Mouse (Mus musculus) MEL (cell line): ENCODE data around the gene Zfand3. TPM values are rescaled to one million over a fixed set of nuclear protein-coding genes. Genes with fewer than 3 reads are reported as not detected.
A peak's percentile ranks its signal among the peaks of the same experiment; 100 is the strongest.

Experiments
- DNase-seq: peaks from one replicate; pipeline ENCODE4 v3.0.0; 2011; ENCODE audit warnings: low read depth, low spot score
- H3K27ac ChIP-seq: 2 replicates; pipeline ENCODE4 v1.5.1; 2012; ENCODE audit warnings: low read depth, mild to moderate bottlenecking, control low read depth, low read length, moderate library complexity; ENCODE audit not compliant: control insufficient read depth
- H3K27me3 ChIP-seq, 2 experiments: fragments of 150-350 bp in 1 of 2; sonication (generic) in 1 of 2; 2 replicates each; pipeline ENCODE4 v1.6.1; 2012; ENCODE audit warnings: low read length in 2 of 2, mild to moderate bottlenecking in 2 of 2, improper control_type of control experiment in 1 of 2, moderate library complexity in 1 of 2; ENCODE audit not compliant: insufficient read depth in 2 of 2, control insufficient read depth in 1 of 2
- H3K36me3 ChIP-seq, 2 experiments: 2 replicates each; pipeline ENCODE4 v1.6.1; 2012 to 2014; ENCODE audit warnings: low read length in 2 of 2, improper control_type of control experiment in 1 of 2, inconsistent platforms in 1 of 2, mild to moderate bottlenecking in 1 of 2; ENCODE audit not compliant: insufficient read depth in 2 of 2, control insufficient read depth in 1 of 2
- H3K4me1 ChIP-seq, 2 experiments: fragments of 150-350 bp in 1 of 2; sonication (generic) in 1 of 2; 2 replicates each; pipeline ENCODE4 v1.6.1; 2012; ENCODE audit warnings: low read length in 2 of 2, improper control_type of control experiment in 1 of 2, mild to moderate bottlenecking in 1 of 2; ENCODE audit not compliant: insufficient read depth in 2 of 2, control insufficient read depth in 1 of 2
- H3K4me3 ChIP-seq, 2 experiments: fragments of 150-350 bp in 1 of 2; sonication (generic) in 1 of 2; 2 replicates each; pipeline ENCODE4 v1.5.1; 2012; ENCODE audit warnings: low read depth in 2 of 2, low read length in 2 of 2, mild to moderate bottlenecking in 2 of 2, moderate library complexity in 2 of 2, control low read depth in 1 of 2, improper control_type of control experiment in 1 of 2; ENCODE audit not compliant: control insufficient read depth in 1 of 2, insufficient read depth in 1 of 2
- H3K79me2 ChIP-seq: 2 replicates; pipeline ENCODE4 v1.6.1; 2012; ENCODE audit warnings: mild to moderate bottlenecking, low read length, moderate library complexity; ENCODE audit not compliant: control insufficient read depth, poor library complexity, insufficient read depth
- H3K9ac ChIP-seq: 2 replicates; pipeline ENCODE4 v1.6.1; 2012; ENCODE audit warnings: low read depth, mild to moderate bottlenecking, control low read depth, low read length, moderate library complexity; ENCODE audit not compliant: control insufficient read depth, poor library complexity, severe bottlenecking
- H3K9me3 ChIP-seq: fragments of 150-350 bp; sonication (generic); replicated peaks from 2 replicates; pipeline ENCODE4 v1.6.1; 2012; ENCODE audit warnings: mild to moderate bottlenecking, low read length, improper control_type of control experiment, moderate library complexity; ENCODE audit not compliant: insufficient read depth
- BHLHE40 ChIP-seq: IDR thresholded peaks from 2 replicates; pipeline ENCODE4 v1.6.1; 2012; ENCODE audit warnings: low read depth, mild to moderate bottlenecking, inconsistent platforms, low read length, improper control_type of control experiment, borderline replicate concordance
- CHD1 ChIP-seq: IDR thresholded peaks from 2 replicates; pipeline ENCODE4 v1.6.1; 2012; ENCODE audit warnings: low read depth, mild to moderate bottlenecking, inconsistent platforms, low read length, improper control_type of control experiment
- CHD2 ChIP-seq: IDR thresholded peaks from 2 replicates; pipeline ENCODE4 v1.6.1; 2011; ENCODE audit warnings: low read length, improper control_type of control experiment
- CTCF ChIP-seq, 3 experiments: IDR thresholded peaks in 2 of 3; conservative IDR thresholded peaks in 1 of 3; 2 replicates each; pipeline ENCODE4 v1.5.1; 2011 to 2012; ENCODE audit warnings: low read length in 3 of 3, low read depth in 2 of 3, mild to moderate bottlenecking in 2 of 3, improper control_type of control experiment in 1 of 3, inconsistent platforms in 1 of 3, mixed read lengths in 1 of 3, moderate library complexity in 1 of 3; ENCODE audit not compliant: control insufficient read depth in 1 of 3, insufficient read depth in 1 of 3, poor library complexity in 1 of 3, severe bottlenecking in 1 of 3
- E2F4 ChIP-seq: IDR thresholded peaks from 2 replicates; pipeline ENCODE4 v1.6.1; 2011; ENCODE audit warnings: low read depth, low read length, improper control_type of control experiment, borderline replicate concordance
- ETS1 ChIP-seq: IDR thresholded peaks from 2 replicates; pipeline ENCODE4 v1.6.1; 2012; ENCODE audit warnings: low read depth, mild to moderate bottlenecking, inconsistent platforms, low read length, improper control_type of control experiment, moderate library complexity
- GABPA ChIP-seq: IDR thresholded peaks from 2 replicates; pipeline ENCODE4 v1.6.1; 2012; ENCODE audit warnings: low read depth, mild to moderate bottlenecking, inconsistent platforms, low read length, improper control_type of control experiment, moderate library complexity
- GATA1 ChIP-seq: IDR thresholded peaks from 2 replicates; pipeline ENCODE4 v1.6.1; 2011; ENCODE audit warnings: low read depth, low read length, improper control_type of control experiment
- HCFC1 ChIP-seq: IDR thresholded peaks from 2 replicates; pipeline ENCODE4 v1.6.1; 2012; ENCODE audit warnings: low read depth, mild to moderate bottlenecking, inconsistent platforms, low read length, improper control_type of control experiment, moderate library complexity
- KAT2A ChIP-seq: conservative IDR thresholded peaks from 2 replicates; pipeline ENCODE4 v1.6.1; 2012; ENCODE audit warnings: low read depth, low read length, improper control_type of control experiment, inconsistent platforms
- MAX ChIP-seq: IDR thresholded peaks from 2 replicates; pipeline ENCODE4 v1.6.1; 2011; ENCODE audit warnings: low read length, improper control_type of control experiment
- MAZ ChIP-seq: IDR thresholded peaks from 2 replicates; pipeline ENCODE4 v1.6.1; 2012; ENCODE audit warnings: low read depth, mild to moderate bottlenecking, inconsistent platforms, low read length, improper control_type of control experiment
- MEF2A ChIP-seq: IDR thresholded peaks from 2 replicates; pipeline ENCODE4 v1.6.1; 2014; ENCODE audit warnings: low read depth, mild to moderate bottlenecking, inconsistent platforms, low read length, improper control_type of control experiment; ENCODE audit not compliant: poor library complexity, insufficient replicate concordance, severe bottlenecking; ENCODE audit errors: extremely low read depth
- MXI1 ChIP-seq: IDR thresholded peaks from 2 replicates; pipeline ENCODE4 v1.6.1; 2011; ENCODE audit warnings: mild to moderate bottlenecking, low read depth, low read length, improper control_type of control experiment
- MYB ChIP-seq: IDR thresholded peaks from 2 replicates; pipeline ENCODE4 v1.6.1; 2011; ENCODE audit warnings: mild to moderate bottlenecking, low read depth, low read length, improper control_type of control experiment
- MYC ChIP-seq: IDR thresholded peaks from 2 replicates; pipeline ENCODE4 v1.6.1; 2011; ENCODE audit warnings: low read depth, mild to moderate bottlenecking, low read length, improper control_type of control experiment, moderate library complexity
- NELFE ChIP-seq: IDR thresholded peaks from 2 replicates; pipeline ENCODE4 v1.6.1; 2011; ENCODE audit warnings: low read depth, low read length, improper control_type of control experiment
- RAD21 ChIP-seq: IDR thresholded peaks from 2 replicates; pipeline ENCODE4 v1.6.1; 2011; ENCODE audit warnings: mild to moderate bottlenecking, low read depth, low read length, improper control_type of control experiment
- RCOR1 ChIP-seq: IDR thresholded peaks from 2 replicates; pipeline ENCODE4 v1.6.1; 2012; ENCODE audit warnings: low read depth, mild to moderate bottlenecking, inconsistent platforms, low read length, improper control_type of control experiment
- SIN3A ChIP-seq: IDR thresholded peaks from 2 replicates; pipeline ENCODE4 v1.6.1; 2012; ENCODE audit warnings: low read length, improper control_type of control experiment, inconsistent platforms
- SMC3 ChIP-seq: IDR thresholded peaks from 2 replicates; pipeline ENCODE4 v1.6.1; 2011; ENCODE audit warnings: low read depth, low read length, improper control_type of control experiment
- TAL1 ChIP-seq: IDR thresholded peaks from 2 replicates; pipeline ENCODE4 v1.6.1; 2012; ENCODE audit warnings: mild to moderate bottlenecking, inconsistent platforms, low read length, moderate library complexity, mixed read lengths
- TCF12 ChIP-seq: IDR thresholded peaks from 2 replicates; pipeline ENCODE4 v1.6.1; 2014; ENCODE audit warnings: low read depth, mild to moderate bottlenecking, inconsistent platforms, low read length, improper control_type of control experiment, moderate library complexity
- UBTF ChIP-seq: IDR thresholded peaks from 2 replicates; pipeline ENCODE4 v1.6.1; 2012; ENCODE audit warnings: low read depth, mild to moderate bottlenecking, inconsistent platforms, low read length, improper control_type of control experiment, moderate library complexity, borderline replicate concordance; ENCODE audit not compliant: insufficient read depth
- USF1 ChIP-seq: IDR thresholded peaks from 2 replicates; pipeline ENCODE4 v1.6.1; 2014; ENCODE audit warnings: low read depth, mild to moderate bottlenecking, inconsistent platforms, low read length, improper control_type of control experiment, moderate library complexity
- USF2 ChIP-seq, 2 experiments: IDR thresholded peaks; 2 replicates each; pipeline ENCODE4 v1.6.1; 2011 to 2012; ENCODE audit warnings: improper control_type of control experiment in 2 of 2, low read length in 2 of 2, borderline replicate concordance in 1 of 2, inconsistent platforms in 1 of 2, low read depth in 1 of 2, mild to moderate bottlenecking in 1 of 2; ENCODE audit not compliant: insufficient read depth in 1 of 2
- ZC3H11A ChIP-seq: IDR thresholded peaks from 2 replicates; pipeline ENCODE4 v1.6.1; 2012; ENCODE audit warnings: low read depth, mild to moderate bottlenecking, inconsistent platforms, low read length, improper control_type of control experiment
- ZKSCAN1 ChIP-seq: IDR thresholded peaks from 2 replicates; pipeline ENCODE4 v1.6.1; 2012; ENCODE audit warnings: low read depth, mild to moderate bottlenecking, inconsistent platforms, low read length, improper control_type of control experiment, moderate library complexity
- ZNF384 ChIP-seq: IDR thresholded peaks from 2 replicates; pipeline ENCODE4 v1.6.1; 2012; ENCODE audit warnings: low read depth, mild to moderate bottlenecking, inconsistent platforms, low read length, improper control_type of control experiment
- polyA plus RNA-seq, 2 experiments: library from polyadenylated mRNA; stranded (reverse) in 1 of 2; unstranded in 1 of 2; fragments of >175 nt in 1 of 2; fragments of >200 nt in 1 of 2; gene quantifications; 2 replicates each; pipeline versions ENCODE4 v1.2.1 to v1.2.4; 2012; ENCODE audit warnings: low replicate concordance in 2 of 2, low read depth in 1 of 2; ENCODE audit not compliant: insufficient read length in 2 of 2, insufficient read depth in 1 of 2, missing spikeins in 1 of 2
- total RNA-seq: library from RNA; depleted of rRNA; stranded (reverse); fragments of 300-350 nt; gene quantifications from 2 replicates; pipeline ENCODE4 v1.2.3, GENCODE M21; 2012

Zfand3 gene
- total and polyA plus RNA-seq, 3 experiments, result 28.3 to 48.8 TPM; not detected in 1

- H3K27me3 ChIP-seq, result no peaks in the 10 kb centered on the region
- H3K9me3 ChIP-seq, result no peaks in the 10 kb centered on the region
- H3K4me3 ChIP-seq, result no peak overlapping the region
- peaks cover 3 to 45% of the 10 kb centered on the region in 2 experiments for H3K36me3 ChIP-seq
- TF ChIP-seq RCOR1 (no peak), CHD2 (no peak), RAD21 (peak; percentile 38), ZKSCAN1 (no peak), CTCF (IDR thresholded peaks at IDR 0.05 in 2 of 3, conservative IDR thresholded peaks at IDR 0.05 in 1 of 3; ENCODE audit: control insufficient read depth in 1 of 3, insufficient read depth in 1 of 3, low read depth in 2 of 3, low read length in 3 of 3, poor library complexity in 1 of 3, severe bottlenecking in 1 of 3) (peak; percentile 73 to 77 (median 76)), HCFC1 (0 out of 2 replicates have a peak, but pooled peaks have one; percentile 24), SMC3 (peak; percentile 56), MYC (0 out of 2 replicates have a peak, but pooled peaks have one; percentile 31), ZC3H11A (no peak), ZNF384 (peak; percentile 33; the same call in 1 of the 2 replicates)
- TF ChIP-seq, all 39 proteins: peak for 6
- H3K79me2 ChIP-seq, result peaks cover 22% of the 10 kb centered on the region
- H3K9ac ChIP-seq, result no peak overlapping the region
- peaks cover 26 to 29% of the 10 kb centered on the region in 2 experiments for H3K4me1 ChIP-seq
- peak; percentile 69 for DNase-seq
- H3K27ac ChIP-seq, result no peak overlapping the region
Observed at GRCm38 (mm10) chr17:30024651-30025050, 20.1 kb downstream of the Zfand3 start.

DNA sequence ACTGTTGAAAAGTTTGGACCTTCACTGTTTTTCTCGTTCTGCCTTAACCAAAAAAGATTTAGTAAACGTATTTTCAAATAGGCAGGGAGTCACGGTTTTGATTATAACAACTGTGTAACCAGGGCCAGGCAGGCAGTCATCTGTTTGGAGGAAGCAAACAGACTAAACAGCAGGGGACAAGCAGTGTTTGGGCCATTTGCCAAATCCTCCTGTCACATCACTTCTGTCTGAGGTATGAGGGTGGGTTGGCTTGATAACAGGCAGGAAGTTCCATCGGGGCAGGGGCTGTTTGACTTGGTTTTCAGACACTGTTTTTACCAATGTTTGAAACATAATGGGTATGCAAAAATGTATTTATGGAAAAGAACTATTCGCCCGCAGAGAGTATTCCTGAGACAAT is 22.1 kb downstream of the Zfand3 start:
- DNase-seq, result peak; percentile 88
- Histone ChIP-seq H3K9ac (no peak overlapping the region), H3K27me3 (no peaks in the 10 kb centered on the region), H3K9me3 (no peaks in the 10 kb centered on the region), H3K27ac (peak overlapping the region; percentile 73), H3K79me2 (peaks cover 26% of the 10 kb centered on the region), H3K4me3 (peak overlapping the region in 1 of 2 experiments; percentile 10; a peak in 1 of 4 replicates), H3K36me3 (peaks cover 3 to 52% of the 10 kb centered on the region in 2 experiments; a peak in 3 of 4 replicates), H3K4me1 (peaks cover 29 to 36% of the 10 kb centered on the region in 2 experiments)
- no peak for TF ChIP-seq USF2 (IDR thresholded peaks at IDR 0.05; ENCODE audit: borderline replicate concordance in 1 of 2, insufficient read depth in 1 of 2, low read depth in 1 of 2, low read length in 2 of 2)
- no peak for TF ChIP-seq ZNF384
- no peak for TF ChIP-seq NELFE
- TF ChIP-seq USF1, result no peak
- TF ChIP-seq E2F4, result no peak
- peak; percentile 49; the same call in 1 of the 2 replicates for TF ChIP-seq MXI1
- 0 out of 2 replicates have a peak, but pooled peaks have one; percentile 34 for TF ChIP-seq MYB
- TF ChIP-seq MAX, result peak; percentile 42; the same call in 1 of the 2 replicates
- TF ChIP-seq CTCF (IDR thresholded peaks at IDR 0.05 in 2 of 3, conservative IDR thresholded peaks at IDR 0.05 in 1 of 3; ENCODE audit: control insufficient read depth in 1 of 3, insufficient read depth in 1 of 3, low read depth in 2 of 3, low read length in 3 of 3, poor library complexity in 1 of 3, severe bottlenecking in 1 of 3), result no peak
- no peak for TF ChIP-seq UBTF
- peak; percentile 47; the same call in 1 of the 2 replicates for TF ChIP-seq BHLHE40
- TF ChIP-seq HCFC1, result no peak
- no peak for TF ChIP-seq MEF2A
- TF ChIP-seq GATA1, result peak; percentile 47; the same call in 1 of the 2 replicates
- no peak for TF ChIP-seq CHD1
- TF ChIP-seq RAD21, result no peak
- peak; percentile 92 for TF ChIP-seq ETS1
- peak; percentile 67 for TF ChIP-seq TAL1
- TF ChIP-seq ZKSCAN1, result no peak
- TF ChIP-seq SIN3A, result peak; percentile 84
- TF ChIP-seq SMC3, result no peak
- TF ChIP-seq TCF12, result peak; percentile 76
- 0 out of 2 replicates have a peak, but pooled peaks have one; percentile 36 for TF ChIP-seq MAZ
- peak; percentile 85 for TF ChIP-seq RCOR1
- TF ChIP-seq KAT2A, result no peak
- TF ChIP-seq GABPA, result no peak
